Mouse (Mus musculus) bone marrow macrophage, adult 2 months (primary cell): Measurements from ENCODE around the gene Hba-a1.
A peak's percentile ranks its signal among the peaks of the same experiment; 100 is the strongest.
"Not testable (repeated sequence)": the region's sequence is repeated elsewhere in the genome, so short reads cannot be mapped to it uniquely, and the experiment has no call there.

ENCODE experiments used
- CTCF ChIP-seq: IDR thresholded peaks from 2 replicates; pipeline ENCODE4 v1.5.1; 2012; ENCODE audit warnings: low read depth, mild to moderate bottlenecking, low read length, moderate library complexity
- POLR2A ChIP-seq: IDR thresholded peaks from 2 replicates; pipeline ENCODE4 v1.6.1; 2012; ENCODE audit warnings: mild to moderate bottlenecking, low read depth, low read length, borderline replicate concordance

GRCm38 (mm10) chr11:32299865-32300264, 16.6 kb downstream of the Hba-a1 start, which contains the start of gene Hbq1a:
- peak; percentile 68 for TF ChIP-seq CTCF
- not testable (repeated sequence) for TF ChIP-seq POLR2A
